Mouse (Mus musculus): ENCODE data around the gene Adam4. TPM values are rescaled to one million over a fixed set of nuclear protein-coding genes. Genes with fewer than 3 reads are reported as not detected.
"Not testable (repeated sequence)": the region's sequence is repeated elsewhere in the genome, so short reads cannot be mapped to it uniquely, and the experiment has no call there.

The Adam4 gene
- polyA plus RNA-seq, 1 experiment from 2014 or later: 0.17 TPM

GRCm38 (mm10) chr12:81402187-81402586, 19.6 kb downstream of the Adam4 start:
- H3K36me3 ChIP-seq (ENCODE audit: control insufficient read depth, insufficient read depth, low read length): no peaks in the 10 kb centered on the region
- TF ChIP-seq EP300 (optimal IDR thresholded peaks at IDR 0.05) (no peak), CTCF (IDR thresholded peaks at IDR 0.05; ENCODE audit: low read depth) (peak; percentile 92)
- no peaks in the 10 kb centered on the region for H3K27me3 ChIP-seq (ENCODE audit: control insufficient read depth, insufficient read depth, low read length)
- no peak overlapping the region for H3K9ac ChIP-seq (ENCODE audit: low read length)
- DNase-seq (ENCODE audit: low spot score): peak; percentile 64
- H3K4me3 ChIP-seq (ENCODE audit: low read depth, low read length): no peak overlapping the region
- no peak overlapping the region for H3K27ac ChIP-seq (replicated peaks)
- no peaks in the 10 kb centered on the region for H3K4me1 ChIP-seq (replicated peaks; ENCODE audit: control insufficient read depth, insufficient read depth)
- 20% methylated on average over 1 of the region's 1 CpGs for WGBS
- ATAC-seq (ENCODE audit: low FRiP score, low TSS enrichment): no peak
- H3K4me2 ChIP-seq (replicated peaks; ENCODE audit: low read depth): no peak overlapping the region
- H3K9me3 ChIP-seq (ENCODE audit: control insufficient read depth, low read length): no peaks in the 10 kb centered on the region

- ATAC-seq (ENCODE audit: low FRiP score, low TSS enrichment): not testable (repeated sequence)
- 91% methylated on average over 1 of the region's 1 CpGs for WGBS
Observed at GRCm38 (mm10) chr12:81379364-81379763, 42.4 kb downstream of the Adam4 start, which contains the start of gene Gm4787. Gene Gm4787, minus strand, starts transcription at chr12:81379464.

More at GRCm38 (mm10) chr12:81379364-81379763, 42.4 kb downstream of the Adam4 start, which contains the start of gene Gm4787:
- not testable (repeated sequence) for DNase-seq (ENCODE audit: low spot score); H3K4me3 ChIP-seq (ENCODE audit: low read depth, low read length); H3K36me3 ChIP-seq (ENCODE audit: control insufficient read depth, insufficient read depth, low read length); H3K9me3 ChIP-seq (ENCODE audit: control insufficient read depth, low read length); H3K27ac ChIP-seq (replicated peaks); H3K4me1 ChIP-seq (replicated peaks; ENCODE audit: control insufficient read depth, insufficient read depth); H3K4me2 ChIP-seq (replicated peaks; ENCODE audit: low read depth); H3K9ac ChIP-seq (ENCODE audit: low read length); H3K27me3 ChIP-seq (ENCODE audit: control insufficient read depth, insufficient read depth, low read length)

Other genes starting within 250 kb of the Adam4 start
- 0.12 and 0.15 TPM in 2 replicates for gene Slc8a3, start 88.8 kb downstream of the Adam4 start, polyA plus RNA-seq (2015; fragmentation: Nextera tagmentation; extraction: Ambion mirVana)
- gene Gm4787, start 42.5 kb downstream of the Adam4 start, polyA plus RNA-seq (2015; fragmentation: Nextera tagmentation; extraction: Ambion mirVana): 0.05 and 0.08 TPM in 2 replicates
- 183 and 192 TPM in 2 replicates for gene Cox16, start 63.2 kb upstream of the Adam4 start, polyA plus RNA-seq (2015; fragmentation: Nextera tagmentation; extraction: Ambion mirVana)
- gene Gm20498, start 111.0 kb upstream of the Adam4 start, polyA plus RNA-seq (2015; fragmentation: Nextera tagmentation; extraction: Ambion mirVana): 16.6 and 18.9 TPM in 2 replicates
- gene Synj2bp, start 111.0 kb upstream of the Adam4 start, polyA plus RNA-seq (2015; fragmentation: Nextera tagmentation; extraction: Ambion mirVana): 20.0 and 20.7 TPM in 2 replicates
- gene Adam21, start 146.5 kb upstream of the Adam4 start, polyA plus RNA-seq (2015; fragmentation: Nextera tagmentation; extraction: Ambion mirVana): 0.06 and 0.07 TPM in 2 replicates
- gene Med6, start 173.1 kb upstream of the Adam4 start, polyA plus RNA-seq (2015; fragmentation: Nextera tagmentation; extraction: Ambion mirVana): 37.4 and 37.6 TPM in 2 replicates
- 4.4 and 5.5 TPM in 2 replicates for gene Ttc9, start 209.3 kb upstream of the Adam4 start, polyA plus RNA-seq (2015; fragmentation: Nextera tagmentation; extraction: Ambion mirVana)

All from stomach, postnatal 0 days (tissue).